Mouse (Mus musculus) megakaryocyte-erythroid progenitor cell, adult 5-6 weeks (primary cell): Measurements from ENCODE around the gene Gpld1. TPM values are rescaled to one million over a fixed set of nuclear protein-coding genes. Genes with fewer than 3 reads are reported as not detected.

Experiments
- ATAC-seq: replicated peaks from 2 replicates; pipeline ENCODE4 v1.8.0; 2016; ENCODE audit warnings: mild to moderate bottlenecking, inconsistent platforms; ENCODE audit not compliant: severe bottlenecking, poor library complexity, low FRiP score, low TSS enrichment
- total RNA-seq, 2 experiments: library from RNA; stranded (forward) in 1 of 2; stranded (reverse) in 1 of 2; fragments of 200-1000, 215-1000 nt in 1 of 2; fragments of >200 nt in 1 of 2; fragmentation: Nextera tagmentation in 1 of 2; gene quantifications; 2 replicates each; pipeline ENCODE4 v1.2.3; 2014 to 2017

The Gpld1 gene
- total RNA-seq, 2 experiments from 2014 or later, result 0.56 TPM; not detected in 1

DNA sequence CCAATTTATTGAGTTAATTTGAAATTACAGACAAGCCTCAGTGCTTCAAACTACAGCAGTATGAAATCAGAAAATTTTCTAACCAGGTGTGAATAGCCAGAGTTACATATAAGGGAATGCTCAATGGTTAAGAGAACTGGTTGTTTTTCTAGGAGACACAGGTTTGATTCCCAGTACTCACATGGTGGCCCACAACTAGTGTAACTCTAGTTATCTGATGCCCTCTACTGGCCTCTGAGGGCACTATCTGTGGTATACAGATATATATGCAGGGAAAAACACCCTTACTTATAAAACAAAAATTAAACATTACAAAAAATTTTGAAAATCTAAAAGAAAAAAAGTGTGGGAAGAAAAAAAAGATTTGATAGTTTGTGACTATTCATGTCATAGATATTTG, 60.0 kb downstream of the Gpld1 start:
- peak; percentile 75; the same call in 1 of the 2 replicates for ATAC-seq

DNA sequence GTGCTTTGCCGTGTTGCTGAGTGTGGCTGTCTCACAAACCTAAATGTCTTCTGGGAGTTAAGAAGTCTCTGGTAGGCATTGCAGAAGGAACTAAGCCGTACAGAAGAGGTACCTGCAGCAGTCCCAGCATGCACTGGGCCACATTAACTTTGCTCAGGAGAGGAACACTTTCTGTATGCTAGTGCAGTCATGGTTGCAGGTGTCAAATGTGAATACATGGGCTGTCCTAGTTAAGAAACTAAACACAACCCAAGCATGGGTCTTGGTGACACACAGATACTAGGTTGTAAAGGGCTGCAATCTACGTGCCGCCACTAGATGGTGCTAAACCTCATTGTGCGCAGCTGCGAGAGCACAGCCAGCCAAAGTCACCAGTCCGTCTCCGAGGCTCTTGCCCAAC, 64.2 kb downstream of the Gpld1 start:
- peak; percentile 65 for ATAC-seq

DNA sequence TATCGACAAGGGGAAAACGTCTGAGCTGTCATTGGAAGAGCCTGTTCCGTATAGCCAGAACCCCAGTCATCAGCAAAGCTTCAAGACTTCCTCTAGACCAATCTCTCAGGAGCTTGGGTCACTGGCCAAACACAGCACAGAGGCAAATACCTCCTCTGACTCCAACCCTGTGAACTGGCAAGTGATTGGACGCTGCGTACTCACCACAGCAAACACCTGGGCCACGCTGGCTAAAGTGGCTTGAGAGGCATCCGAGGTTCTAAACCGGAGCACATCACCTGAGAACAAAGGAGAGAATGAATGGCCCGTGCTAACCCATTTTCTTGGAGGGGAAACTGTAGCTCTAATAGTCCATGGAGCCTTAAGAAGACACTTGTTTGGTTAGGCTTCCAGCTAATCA, 75.4 kb downstream of the Gpld1 start:
- no peak for ATAC-seq

DNA sequence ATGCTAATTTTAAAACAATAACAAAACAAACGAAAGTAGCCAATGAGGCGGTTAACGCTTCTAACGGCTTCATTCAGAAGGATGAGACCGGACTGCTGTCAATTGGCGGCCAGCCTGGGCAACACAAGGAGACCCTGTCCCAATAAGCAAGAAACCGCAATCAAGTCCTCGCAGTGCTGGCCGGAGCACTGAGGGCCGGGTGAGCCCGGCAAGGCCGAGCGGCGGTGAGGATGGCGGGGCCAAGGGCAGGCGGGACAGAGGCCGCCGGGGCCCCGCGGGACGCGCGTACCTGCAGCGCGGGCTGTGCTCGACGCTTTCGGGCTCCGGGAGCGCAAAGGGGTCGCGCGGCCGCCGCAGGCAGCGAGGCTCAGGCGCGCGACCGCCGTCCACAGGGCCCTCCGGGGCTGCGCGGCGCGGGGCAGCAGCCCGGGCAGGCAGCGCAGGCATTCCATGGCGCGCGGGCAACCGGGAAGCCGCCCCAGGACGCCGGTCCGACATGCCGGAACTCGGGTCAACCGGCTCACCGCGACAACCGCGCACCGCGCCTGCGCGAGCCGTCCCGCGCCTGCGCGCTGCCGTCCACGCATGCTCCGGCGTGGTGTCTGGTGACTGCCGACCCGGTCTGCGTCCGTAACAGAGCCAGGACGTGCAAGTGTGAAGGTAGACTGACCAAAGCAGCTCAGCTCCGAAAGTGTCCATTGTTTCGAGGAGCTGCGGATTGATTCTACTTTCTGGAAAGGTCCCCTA, 77.0 kb downstream of the Gpld1 start, which contains the start of gene Mrs2:
Mrs2 (minus strand) TSS at position 587 of the 747 bp plus-strand sequence.
- peak; percentile 66 for ATAC-seq

DNA sequence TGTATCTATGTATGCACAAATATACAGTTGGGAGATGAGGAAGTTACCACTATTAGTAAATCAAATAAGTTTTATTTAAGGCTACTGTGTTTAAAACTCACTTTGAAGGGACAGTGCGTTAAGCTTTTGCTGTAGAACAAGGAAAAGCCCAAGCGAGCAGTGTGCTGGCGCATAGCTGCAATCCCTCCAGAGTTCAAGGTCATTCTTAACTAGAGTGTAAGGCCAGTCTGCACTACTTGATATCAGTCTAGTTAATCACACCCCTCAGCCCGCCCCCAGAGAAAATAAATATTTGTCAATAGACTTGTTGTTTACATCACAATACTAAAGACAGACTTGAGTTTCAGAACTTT, 77.6 kb downstream of the Gpld1 start:
- ATAC-seq, result peak; percentile 39

DNA sequence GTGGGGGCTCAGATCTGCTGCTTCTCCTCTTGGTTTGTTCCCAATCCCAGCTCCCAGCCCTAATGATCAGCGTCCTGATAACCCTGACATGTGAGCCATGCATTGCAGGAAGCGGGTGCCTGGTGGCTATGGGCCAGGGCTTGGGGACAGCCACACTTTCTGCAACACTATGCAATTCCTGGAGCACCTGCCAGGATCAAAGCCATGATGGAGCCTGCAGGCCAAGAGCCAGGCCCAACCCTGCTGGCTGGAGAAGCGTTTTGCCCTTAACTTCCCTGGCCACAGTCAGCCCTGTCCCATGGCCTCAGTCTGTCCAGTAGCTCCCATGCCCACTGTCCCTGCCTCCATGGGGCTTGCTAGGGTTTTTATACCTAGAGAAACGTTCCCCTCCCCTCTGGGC, 79.4 kb downstream of the Gpld1 start:
- no peak for ATAC-seq

DNA sequence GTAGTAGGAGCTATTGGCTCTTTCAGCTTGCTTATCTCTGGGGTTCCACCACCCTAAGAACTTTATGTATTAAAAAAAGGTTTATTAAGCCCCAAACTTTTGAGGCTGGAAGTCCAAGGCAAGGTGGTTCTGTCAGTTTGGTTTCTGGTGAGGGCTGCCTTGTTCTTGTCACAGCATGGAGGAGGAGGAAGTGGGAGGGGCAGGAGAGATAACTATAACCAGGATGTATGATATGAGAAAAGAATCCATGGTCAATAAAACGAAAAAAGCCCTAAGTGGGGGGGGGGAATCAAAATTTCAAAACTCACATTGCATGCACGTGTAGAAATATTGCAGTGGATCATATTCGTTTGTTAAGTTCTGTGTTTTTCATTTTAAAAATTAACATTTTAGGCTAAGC, 80.2 kb downstream of the Gpld1 start:
- no peak for ATAC-seq

DNA sequence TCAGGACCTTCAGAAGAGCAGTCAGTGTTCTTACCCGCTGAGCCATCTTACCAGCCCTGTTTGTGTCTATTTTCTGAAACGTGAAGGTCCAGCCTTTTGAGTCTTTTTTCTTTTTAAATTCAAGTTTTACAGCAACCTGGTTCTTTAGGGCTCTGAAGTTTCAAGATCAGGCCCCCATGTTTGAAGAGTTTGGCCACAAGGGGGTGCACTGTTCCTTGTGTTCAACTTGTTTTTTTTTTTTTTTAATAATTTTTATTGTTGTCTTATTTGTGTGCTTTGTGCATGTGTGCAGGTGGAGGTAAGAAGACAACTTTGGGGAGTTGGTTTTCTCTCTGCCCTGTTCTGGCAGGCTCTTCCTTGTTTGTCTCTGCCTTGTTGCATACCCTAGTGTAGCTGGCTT, 81.7 kb downstream of the Gpld1 start:
- ATAC-seq, result no peak

DNA sequence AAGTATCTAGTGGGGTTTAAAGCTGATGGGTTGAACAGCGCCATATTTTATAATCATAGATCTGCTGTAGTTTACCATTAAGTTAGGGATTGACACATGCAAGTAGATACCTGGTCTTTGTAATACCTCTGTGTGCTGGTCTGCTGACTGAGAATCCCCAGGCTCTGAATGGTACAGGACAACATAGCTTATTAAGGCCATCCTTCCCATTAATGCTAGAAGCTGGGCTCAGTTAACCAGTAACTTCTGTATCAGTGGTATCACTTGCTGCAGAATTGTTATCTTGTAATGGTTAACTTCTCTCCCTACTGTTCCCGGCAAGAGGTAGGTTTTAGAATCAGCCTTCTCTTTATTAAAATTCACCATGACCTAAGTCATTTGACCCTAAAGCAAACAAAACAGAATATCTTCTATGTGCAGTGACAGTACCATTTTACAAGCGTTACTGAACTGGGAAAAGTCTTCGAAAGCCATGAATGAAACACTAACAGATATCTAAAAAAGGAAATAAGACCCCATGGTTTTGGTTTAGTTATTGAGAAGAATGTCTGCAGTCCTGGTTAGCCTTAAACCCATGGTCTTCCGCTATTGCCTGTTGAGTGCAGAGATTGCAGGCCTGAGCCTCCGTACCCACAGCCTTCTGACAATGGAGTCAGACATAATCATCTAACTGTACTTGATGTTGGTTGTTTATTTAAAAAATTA, 83.6 kb downstream of the Gpld1 start:
- ATAC-seq, result no peak

DNA sequence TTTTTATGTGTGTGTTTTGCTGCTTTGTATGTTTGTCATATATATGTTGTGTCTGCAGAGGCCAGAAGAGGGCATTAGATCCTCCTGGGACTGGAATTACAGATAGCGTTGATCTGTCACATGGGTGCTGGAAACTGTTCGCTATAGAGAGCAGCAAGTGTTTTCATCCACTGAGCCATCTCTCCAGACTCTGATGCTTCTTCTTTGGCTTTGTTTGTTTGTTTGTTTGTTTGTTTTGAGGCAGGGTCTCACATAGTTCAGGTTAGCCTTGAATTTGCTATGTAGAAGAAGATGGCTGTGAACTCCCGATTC, 84.1 kb downstream of the Gpld1 start:
- no peak for ATAC-seq

DNA sequence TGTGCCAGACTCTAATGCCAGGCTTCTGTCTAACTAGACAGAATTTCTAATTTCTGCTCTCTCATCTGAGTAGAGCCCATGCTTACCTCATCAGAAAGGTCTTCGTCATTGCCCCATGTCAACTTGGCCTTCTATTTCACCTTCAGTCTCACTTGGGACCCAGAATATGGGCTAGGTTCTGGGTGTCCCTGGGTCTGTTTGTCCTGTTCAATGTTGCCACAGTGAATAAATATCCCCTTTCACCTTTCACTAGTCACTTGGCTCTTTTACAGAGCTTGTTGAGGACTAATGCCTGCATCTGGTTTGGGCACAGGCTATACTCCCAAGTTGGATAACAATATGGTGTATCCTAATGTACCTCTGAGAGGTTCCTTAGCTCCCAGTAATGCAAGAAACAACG, 96.5 kb downstream of the Gpld1 start:
- ATAC-seq, result no peak

Other genes starting within 250 kb of the Gpld1 start
- not detected in 2 replicates for gene Armh2, start 201.9 kb upstream of the Gpld1 start, total RNA-seq (2014; fragmentation: Nextera tagmentation)
- gene Armh2, start 201.9 kb upstream of the Gpld1 start, total RNA-seq (2017), result 2.1 TPM in 1 of 2 replicates, not detected in the other
- 156 and 206 TPM in 2 replicates for gene Gmnn, start 181.2 kb upstream of the Gpld1 start, total RNA-seq (2014; fragmentation: Nextera tagmentation)
- gene Gmnn, start 181.2 kb upstream of the Gpld1 start, total RNA-seq (2017), result 222 and 297 TPM in 2 replicates
- 91.9 and 121 TPM in 2 replicates for gene BC005537, start 141.5 kb upstream of the Gpld1 start, total RNA-seq (2014; fragmentation: Nextera tagmentation)
- gene BC005537, start 141.5 kb upstream of the Gpld1 start, total RNA-seq (2017), result 42.4 and 44.0 TPM in 2 replicates
- 39.4 and 69.5 TPM in 2 replicates for gene Acot13, start 111.6 kb upstream of the Gpld1 start, total RNA-seq (2014; fragmentation: Nextera tagmentation)
- gene Acot13, start 111.6 kb upstream of the Gpld1 start, total RNA-seq (2017), result 80.5 and 87.5 TPM in 2 replicates
- 61.6 and 87.7 TPM in 2 replicates for gene Tdp2, start 111.5 kb upstream of the Gpld1 start, total RNA-seq (2014; fragmentation: Nextera tagmentation)
- gene Tdp2, start 111.5 kb upstream of the Gpld1 start, total RNA-seq (2017), result 61.8 and 64.1 TPM in 2 replicates
- gene D130043K22Rik, start 98.0 kb upstream of the Gpld1 start, total RNA-seq (2014; fragmentation: Nextera tagmentation), result not detected in 2 replicates
- 0.38 TPM in 1 of 2 replicates, not detected in the other for gene D130043K22Rik, start 98.0 kb upstream of the Gpld1 start, total RNA-seq (2017)
- 0.24 TPM in 1 of 2 replicates, not detected in the other for gene Aldh5a1, start 5.5 kb upstream of the Gpld1 start, total RNA-seq (2014; fragmentation: Nextera tagmentation)
- 0.05 and 0.91 TPM in 2 replicates for gene Aldh5a1, start 5.5 kb upstream of the Gpld1 start, total RNA-seq (2017)
- 27.4 and 36.3 TPM in 2 replicates for gene Mrs2, start 77.2 kb downstream of the Gpld1 start, total RNA-seq (2014; fragmentation: Nextera tagmentation)
- gene Mrs2, start 77.2 kb downstream of the Gpld1 start, total RNA-seq (2017), result 11.4 and 11.9 TPM in 2 replicates
- not detected in 2 replicates for gene Dcdc2a, start 112.9 kb downstream of the Gpld1 start, total RNA-seq (2014; fragmentation: Nextera tagmentation)
- gene Dcdc2a, start 112.9 kb downstream of the Gpld1 start, total RNA-seq (2017), result not detected in 2 replicates